Mouse (Mus musculus) forelimb bud, embryonic 11.5 days (tissue): Measurements from ENCODE around the gene Setmar.

Source experiments
- DNase-seq: peaks from one replicate; pipeline ENCODE4 v3.0.0-alpha.2; 2012; ENCODE audit warnings: low read depth, low spot score

Gene Setmar

DNA sequence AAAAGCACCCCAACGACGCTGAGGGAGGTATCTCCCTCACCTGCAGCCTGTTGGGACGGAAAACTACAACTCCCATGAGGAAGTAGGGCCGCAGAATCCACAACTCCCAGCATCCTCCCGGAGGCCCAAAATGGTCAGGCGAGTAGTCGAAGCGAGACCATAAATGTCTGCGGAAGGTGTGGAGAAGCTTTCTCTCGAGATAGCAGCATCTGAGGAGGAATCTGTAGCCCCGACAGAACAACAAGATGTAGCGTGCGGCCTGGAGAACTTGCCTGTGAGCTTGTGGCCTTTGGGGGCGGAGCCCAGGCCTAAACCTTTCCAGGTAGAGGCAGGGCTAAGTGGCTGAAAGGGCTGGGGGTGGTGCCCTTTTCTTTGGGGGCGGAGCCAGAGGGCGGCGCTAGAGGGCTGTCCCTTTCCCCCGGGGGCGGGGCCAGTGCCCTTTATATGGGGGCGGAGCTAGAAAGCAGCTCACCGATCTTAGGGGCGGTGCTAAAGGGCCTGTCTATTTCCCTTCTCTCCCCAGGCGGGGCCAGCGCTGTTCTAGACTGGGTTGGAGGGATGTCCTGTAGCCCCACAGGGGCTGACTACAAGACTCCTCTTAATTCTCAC is at the start of gene Setmar:
Setmar (plus strand) TSS at position 128 of the 609 bp plus-strand sequence.
- peak; percentile 94 for DNase-seq

DNA sequence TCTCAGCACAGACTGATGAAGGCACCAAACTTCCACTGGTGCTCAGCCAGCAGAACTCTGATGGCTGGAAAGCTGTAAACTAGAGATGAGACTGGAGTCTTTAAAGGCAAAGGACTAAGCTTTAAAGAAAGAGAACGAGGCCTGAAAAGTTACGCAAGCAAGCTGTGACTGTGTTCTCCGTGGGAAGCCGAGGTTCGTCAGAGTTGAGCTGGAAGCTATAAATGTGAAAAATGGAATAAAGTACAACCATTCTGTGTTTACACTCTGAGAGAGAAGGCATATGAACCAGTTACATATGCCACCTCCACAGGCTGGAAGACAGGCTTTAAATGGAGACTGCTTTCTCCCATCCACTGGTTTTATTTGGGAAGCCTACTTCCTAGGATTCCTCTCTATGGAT is 43.2 kb upstream of the Setmar start:
- no peak for DNase-seq

DNA sequence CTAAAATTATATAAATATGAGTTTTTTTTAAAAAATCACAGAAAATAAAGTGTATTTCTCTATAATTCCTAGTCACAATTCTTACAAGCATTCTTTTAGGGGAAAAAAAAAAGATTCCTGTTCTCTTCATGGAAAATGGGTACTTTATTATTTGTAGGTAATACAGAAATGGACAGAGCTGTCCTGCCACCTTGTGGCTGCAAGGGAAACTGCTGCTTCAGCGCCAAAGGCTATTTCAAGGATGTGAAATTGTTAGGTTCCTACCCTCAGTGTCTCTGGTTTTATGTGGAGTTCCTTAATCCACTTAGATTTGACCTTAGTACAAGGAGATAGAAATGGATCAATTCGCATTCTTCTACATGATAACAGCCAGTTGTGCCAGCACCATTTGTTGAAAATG is 9.8 kb upstream of the Setmar start:
- peak; percentile 61 for DNase-seq

DNA sequence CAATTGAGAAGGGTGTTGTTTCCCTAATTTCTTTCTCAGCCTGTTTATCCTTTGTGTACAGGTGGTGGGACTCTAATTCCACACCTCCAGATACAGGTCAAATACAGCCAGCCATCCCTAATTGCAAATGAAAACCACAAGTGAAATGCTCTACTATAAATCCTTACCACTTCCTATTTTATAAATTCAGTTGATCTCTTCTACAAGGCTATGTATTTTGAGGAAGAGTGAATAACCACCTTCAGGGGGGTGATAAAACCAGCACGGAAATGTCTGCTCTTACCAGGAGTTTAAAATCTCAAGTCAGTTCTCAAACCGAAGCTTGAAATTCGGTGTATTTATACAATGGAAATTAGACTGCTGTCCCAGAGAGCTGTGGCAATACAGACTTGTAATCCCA is 8.9 kb upstream of the Setmar start:
- no peak for DNase-seq

DNA sequence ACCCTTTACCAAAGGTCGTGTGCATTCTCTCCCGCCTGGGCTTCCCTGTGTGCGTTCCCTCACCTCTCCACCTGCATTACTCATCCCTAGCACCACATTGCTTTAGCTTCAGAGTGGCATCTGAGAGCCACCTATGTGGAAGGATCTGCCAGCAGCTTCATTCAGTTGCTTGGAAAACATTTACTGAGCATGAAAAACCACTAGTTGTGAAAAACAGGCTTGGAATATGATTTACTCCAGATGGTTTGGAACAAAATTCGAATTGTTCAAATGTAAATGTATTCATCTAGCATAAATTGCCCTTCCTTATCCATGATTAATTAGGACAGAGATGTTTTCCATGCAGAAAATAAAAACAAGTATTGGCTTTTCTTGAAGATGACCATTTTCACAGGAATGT is 7.5 kb upstream of the Setmar start:
- DNase-seq: no peak

DNA sequence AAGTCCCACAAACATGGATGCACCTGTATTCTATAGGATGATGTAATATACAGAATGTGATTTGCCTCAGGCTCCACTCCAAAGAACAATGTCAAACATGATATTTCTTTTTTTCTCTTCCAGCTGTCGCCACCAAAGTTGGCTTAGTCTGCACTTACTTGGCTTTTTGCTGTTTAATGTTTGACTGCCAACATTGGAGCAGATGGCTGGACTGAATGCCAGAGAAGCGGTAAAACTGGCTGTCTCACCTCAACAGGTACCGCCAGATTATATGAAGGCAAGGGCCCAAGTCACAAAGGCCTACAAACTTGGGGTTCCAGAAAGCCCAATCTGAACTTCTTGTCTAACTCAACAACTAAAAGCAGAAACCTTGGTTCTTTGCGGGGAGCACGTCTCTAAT is 6.8 kb upstream of the Setmar start:
- no peak for DNase-seq

DNA sequence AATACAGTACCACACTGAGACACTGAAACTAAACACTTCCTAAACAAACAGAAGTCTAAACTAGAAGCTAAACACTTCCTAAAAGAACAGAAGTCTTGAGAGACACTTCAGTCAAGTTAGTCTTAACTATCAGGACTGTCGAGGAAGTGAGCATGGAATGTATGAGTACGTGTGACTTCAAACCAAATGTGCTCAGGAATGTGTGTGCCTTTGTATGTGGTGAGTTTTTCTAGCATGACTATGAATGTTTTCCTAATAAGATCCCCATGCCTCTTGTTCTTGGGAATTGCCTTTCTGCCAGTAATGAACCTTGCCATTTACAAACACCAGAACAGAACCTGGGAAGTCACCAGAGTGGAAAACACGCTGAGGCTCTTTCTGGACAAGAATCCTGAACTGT is 3.7 kb upstream of the Setmar start:
- DNase-seq: no peak

DNA sequence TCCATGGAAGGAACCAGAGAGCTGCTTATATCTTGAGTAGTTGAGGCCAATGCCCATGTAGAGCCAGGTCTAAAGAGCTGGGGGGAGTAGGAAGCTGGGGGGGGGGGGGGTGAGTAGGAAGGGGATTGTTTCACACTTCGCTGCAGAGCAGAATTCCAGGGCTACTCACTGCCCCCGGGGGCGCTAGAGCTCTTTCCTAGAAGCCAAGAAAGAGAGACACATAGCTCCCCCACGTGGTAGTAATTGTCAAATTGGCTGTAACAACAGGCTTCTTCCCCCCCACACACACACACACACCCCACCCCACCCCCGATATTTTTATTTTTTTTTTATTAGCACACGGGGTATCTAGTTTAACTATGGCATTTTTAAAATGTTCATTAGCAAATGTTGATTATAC is 738 bp downstream of the Setmar start:
- peak; percentile 68 for DNase-seq

DNA sequence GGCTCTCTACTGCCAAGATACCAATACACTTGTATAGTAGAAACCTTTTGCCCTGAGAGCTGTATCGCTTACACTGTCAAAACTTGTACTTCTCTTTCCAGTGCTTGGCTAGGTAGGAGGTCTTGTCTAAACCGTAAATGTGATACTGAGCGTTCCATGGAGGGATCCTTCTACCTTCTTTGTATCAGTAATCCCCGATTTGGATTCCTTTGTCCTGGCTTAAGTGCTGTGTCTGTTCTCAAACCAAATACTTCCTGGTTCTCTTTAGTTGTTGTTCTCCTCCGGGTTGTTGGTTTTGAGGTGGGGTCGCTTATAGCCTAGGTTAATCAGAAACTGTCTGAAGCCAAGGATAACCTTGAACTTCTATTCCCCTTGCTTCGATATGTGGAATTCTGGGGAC is 6.1 kb downstream of the Setmar start:
- DNase-seq: no peak

DNA sequence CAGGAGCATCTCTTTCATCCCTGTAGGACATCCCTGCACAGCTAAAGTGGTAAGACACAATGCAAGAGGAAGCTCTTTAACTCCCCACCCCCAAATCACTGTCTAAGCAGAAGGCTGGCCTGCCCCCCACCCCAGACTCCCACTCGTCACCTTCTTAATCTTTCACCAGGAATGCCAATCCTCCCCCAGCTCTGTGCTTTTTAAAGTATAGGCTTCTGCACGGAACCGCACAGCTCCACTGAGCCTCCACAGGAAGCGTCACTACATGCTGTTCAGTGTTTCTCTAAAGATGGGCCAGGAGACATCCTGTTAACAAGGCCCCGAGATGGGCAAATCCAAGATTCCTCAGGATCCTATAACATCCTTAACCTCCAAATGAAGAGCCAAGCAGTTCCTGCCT is 8.2 kb downstream of the Setmar start:
- DNase-seq: no peak

DNA sequence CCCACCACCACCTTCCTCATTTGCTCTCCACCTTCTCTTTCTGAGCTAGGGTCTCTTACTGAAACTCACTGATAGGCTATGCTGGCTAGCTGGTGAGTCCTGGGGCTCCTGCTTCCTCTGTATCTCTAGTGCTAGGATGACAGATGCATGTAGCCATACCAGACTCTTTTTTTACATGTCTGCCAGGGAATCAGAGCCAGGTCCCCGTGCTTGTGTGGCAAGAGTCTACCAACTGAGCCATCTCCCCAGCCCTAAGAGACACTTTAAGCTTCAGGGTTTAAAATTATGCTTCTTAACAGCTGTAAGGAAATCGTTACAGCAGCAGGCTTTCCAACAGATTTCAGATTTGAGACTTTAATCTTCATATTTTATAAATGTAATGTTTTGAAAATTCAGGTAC is 9.1 kb downstream of the Setmar start:
- DNase-seq: no peak

DNA sequence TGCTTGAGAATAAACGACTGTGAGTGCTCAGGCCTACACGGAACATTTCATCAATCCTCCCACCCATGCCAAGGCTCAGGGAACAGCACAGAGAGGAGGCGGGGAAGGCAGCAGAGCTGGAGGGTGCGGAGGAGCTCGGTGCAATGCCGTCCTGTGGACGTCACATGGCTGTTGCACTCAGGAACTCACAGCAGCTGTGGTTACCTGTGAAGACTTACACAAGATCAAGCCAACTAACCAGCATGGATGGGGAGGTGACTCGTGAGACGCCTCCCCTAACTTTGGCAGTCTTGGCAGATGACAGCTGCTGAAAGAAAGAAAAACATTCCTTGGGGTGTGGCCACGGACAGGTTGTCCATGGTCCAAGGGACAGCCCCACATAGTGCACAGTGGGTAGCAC is 9.8 kb downstream of the Setmar start:
- DNase-seq: no peak

DNA sequence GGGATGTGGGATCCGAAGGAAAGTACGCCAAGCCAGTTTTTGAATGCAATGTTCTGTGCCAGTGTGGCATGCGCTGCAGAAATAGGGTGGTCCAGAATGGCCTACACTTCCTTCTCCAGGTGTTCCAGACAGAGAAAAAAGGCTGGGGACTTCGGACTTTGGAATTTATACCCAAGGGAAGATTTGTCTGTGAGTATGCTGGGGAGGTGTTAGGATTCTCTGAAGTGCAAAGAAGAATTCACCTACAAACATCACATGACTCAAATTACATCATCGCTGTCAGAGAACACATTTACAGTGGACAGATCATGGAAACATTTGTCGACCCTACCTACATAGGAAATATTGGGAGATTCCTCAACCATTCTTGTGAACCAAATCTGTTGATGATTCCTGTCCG is 11.0 kb downstream of the Setmar start:
- DNase-seq: no peak

DNA sequence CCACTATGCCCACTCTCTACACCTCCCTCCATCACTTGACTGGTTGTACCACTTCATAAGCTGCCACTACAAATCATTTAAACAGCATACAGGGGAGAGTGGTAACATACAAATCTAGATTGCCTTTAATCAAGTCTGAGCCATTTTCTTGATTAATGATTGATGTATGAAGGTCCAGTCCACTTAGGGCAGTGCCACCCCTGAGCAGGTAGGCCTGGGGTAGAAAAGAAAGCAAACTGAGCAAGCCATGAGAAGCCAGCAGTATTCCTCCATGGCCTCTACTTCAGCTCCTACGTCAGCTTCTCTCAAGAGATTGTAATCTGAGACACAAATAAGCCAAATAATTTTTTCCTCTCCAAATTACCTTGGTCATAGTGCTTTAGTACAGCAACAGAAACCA is 26.5 kb downstream of the Setmar start:
- no peak for DNase-seq

DNA sequence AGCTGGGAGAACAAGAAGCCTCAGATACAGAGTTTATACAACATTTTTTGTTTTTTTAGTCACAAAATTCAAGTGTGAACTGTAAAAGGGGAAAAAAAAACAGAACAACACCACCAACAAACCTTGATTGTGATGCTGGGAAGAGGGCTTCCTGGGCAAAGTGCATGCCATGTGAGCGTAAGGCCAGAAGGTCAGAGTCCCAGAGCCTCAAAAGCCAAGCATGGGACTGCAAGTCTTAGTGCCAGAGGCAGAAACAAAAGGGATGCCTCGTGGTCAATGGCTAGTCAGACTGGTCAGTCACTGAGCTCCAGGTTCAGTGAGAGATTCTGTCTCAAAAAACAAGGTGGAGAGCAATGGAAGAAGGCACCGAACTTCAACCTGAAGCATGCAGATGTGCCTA is 27.8 kb downstream of the Setmar start:
- no peak for DNase-seq

DNA sequence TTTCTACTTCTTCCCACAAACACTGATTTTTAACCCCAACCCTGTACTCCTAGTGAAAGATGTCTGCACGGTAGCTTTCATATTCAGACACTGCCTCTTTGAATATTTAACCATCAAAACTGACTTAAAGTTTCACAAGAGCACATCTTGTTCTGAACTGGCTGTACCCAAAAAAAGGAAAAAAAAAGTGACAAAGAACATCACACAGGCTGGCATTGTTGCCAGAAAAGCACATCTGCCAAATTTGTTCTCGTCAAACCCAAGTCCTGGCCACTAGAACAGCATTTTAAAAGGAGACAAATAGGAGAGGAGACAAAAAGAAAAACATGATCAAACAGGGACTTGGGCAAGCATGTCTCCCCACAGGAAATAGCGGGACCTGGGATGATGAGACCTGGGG is 28.6 kb downstream of the Setmar start:
- DNase-seq: no peak

DNA sequence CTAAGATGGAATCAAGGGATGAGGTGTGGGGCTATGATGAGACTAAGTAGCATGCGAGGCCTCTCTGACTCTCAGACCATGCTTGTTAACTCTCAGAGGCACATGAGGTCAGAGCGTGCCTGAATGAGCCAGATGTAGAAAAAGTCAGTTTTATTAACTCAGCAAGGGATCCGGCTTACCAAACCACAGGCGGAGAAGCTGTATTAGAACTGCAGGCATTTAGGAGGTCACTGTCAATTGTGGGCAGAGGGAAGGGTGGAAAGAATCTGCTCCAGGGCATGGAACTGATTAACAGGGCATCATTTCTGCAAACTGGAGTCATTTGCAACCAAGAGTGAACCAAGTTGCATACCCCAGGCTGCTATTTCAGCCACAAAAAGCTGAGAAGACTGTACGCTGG is 30.6 kb downstream of the Setmar start:
- peak; percentile 10 for DNase-seq

DNA sequence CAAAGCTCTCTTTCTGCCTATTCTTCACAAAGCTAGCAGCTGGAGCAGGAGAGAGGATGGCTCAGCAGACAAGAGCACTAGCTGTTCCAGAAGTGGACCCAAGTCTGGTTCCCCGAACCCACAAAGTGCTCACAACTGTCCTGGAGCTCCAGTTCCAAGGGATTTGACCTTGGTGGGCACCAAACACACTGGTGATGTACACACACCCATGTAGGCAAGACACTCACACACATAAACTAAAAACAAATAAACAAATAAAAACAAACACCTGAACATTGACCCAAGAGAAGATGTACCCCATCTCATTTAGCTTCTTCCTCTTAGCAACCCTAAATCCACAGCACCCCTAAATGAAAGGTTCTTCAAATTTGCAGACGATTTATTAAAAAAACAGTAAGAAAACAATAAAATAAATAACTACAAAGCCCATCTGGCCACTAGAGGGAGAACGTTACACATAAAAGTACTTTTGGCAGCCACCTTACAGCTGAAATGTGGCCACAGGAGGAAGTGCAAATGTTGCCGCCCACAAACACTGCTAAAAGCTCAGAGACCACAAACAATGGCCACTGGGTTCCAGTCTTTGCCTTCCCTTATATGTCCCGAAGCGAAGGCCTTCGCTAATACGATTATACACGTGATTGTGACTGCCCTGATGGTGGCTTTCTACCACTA is 33.5 kb downstream of the Setmar start:
- DNase-seq: peak; percentile 78

DNA sequence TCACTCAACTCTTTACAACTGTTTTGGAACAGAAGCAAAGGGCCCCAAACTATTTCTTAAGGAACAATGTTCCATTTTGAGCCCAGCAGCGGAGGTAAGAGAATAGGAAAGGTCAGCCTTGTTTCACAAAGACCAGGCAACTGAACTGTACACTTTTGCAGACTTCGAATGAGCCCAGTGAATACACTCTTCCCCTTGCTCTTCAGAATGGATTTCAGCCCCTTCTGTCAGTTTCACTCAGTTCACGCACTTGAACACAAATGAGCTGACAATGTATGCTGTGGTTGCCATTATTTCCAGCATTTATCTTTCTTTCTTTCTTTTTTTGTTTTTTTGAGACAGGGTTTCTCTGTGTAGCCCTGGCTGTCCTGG is 34.0 kb downstream of the Setmar start:
- no peak for DNase-seq

DNA sequence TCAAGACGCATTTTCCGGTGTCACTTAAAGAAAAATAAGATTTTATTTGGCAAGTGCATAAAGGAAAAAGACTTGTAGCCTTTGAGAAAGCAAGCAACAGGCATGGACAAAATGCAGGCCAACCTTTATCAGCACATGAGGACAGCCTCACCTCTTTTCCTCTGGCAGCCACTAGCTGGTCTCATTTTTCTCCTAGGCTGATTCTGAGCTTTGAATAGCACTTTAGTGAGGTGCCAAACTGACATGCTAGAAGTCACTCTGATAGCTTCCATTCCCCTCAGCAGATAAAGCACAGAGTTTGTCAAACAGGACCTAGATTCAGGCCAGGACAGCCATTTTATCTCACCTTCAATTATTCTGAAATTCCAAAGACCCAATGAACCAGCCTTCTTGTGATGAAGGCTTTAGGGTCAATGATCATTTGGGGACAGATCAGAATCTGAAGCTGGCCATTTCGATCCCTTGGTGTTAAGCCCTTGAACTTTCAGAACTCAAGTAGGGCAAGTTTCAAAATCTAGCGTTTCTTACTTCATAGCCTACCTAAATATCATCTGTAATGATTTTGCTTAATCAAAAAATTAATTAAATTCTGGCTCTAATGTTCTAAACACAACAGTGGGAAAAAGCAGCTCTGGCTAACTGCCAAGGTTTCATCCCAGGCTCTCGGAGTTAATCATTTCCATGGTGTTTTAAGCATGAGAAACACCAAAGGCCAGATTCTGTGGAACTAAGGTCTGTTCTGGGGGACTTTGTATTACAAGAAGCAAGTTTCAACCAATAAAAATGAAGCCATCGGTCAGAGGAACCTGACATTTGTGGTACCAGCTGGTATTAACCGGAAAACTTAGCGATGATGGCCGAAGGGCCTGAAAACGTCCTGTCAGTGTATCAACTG is 37.3 kb downstream of the Setmar start:
- DNase-seq: no peak

DNA sequence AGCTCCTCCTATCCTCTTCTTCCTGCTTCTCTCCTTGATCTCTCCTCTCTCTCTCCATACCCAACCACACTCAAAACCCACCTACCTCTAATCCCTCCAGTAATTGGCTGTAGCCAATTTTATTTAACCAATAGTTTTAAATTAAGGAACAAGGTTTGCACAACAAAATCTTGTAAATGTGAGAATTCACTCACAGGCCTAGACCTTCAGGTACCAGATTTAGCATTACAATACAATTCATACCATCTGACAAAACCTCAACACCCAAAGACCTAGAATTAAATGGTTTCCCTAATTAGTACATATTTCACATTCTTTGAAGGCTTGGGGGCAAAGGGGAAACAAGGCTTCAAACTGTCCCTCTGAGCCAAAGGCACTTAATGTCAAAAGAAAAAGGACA is 42.5 kb downstream of the Setmar start:
- no peak for DNase-seq

DNA sequence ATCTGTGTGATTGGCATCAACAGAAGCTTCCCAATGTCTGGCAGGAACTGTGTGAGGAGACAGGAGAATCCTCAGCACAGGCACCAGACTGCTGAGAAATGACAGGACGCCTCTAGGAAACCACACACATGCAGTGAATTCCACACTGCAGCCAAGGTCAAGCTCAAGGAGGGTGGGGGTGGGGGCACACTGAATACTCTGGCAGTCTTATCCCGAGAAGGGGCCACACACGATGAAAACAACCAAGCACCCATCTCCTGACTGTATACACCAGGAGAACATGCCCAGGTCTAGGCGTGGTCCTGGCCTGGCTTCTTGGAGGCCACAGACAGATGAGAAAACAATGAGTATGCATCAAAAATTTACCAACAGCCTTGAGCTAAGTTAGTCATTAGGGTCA is 45.5 kb downstream of the Setmar start:
- DNase-seq: no peak

DNA sequence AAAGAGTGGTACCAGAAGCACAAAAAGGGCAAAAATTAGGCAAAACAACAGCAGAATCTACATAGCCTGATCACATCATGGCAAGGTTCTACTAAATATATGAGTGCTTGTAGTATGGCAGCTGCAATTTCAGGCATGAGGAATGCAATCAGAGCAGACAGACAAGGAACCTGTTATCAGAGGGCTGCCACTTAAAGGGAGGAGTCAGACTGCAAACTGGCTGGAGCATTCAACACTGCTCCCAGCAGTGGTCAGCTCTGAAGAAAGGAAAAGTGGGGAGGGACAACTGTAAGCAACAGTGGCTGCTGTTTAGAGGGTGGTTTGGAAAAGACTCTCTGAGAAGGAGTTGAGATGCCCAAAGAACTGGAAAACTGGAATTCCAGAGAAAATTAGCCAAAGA is 46.8 kb downstream of the Setmar start:
- no peak for DNase-seq
